In the genomic region with DNA sequence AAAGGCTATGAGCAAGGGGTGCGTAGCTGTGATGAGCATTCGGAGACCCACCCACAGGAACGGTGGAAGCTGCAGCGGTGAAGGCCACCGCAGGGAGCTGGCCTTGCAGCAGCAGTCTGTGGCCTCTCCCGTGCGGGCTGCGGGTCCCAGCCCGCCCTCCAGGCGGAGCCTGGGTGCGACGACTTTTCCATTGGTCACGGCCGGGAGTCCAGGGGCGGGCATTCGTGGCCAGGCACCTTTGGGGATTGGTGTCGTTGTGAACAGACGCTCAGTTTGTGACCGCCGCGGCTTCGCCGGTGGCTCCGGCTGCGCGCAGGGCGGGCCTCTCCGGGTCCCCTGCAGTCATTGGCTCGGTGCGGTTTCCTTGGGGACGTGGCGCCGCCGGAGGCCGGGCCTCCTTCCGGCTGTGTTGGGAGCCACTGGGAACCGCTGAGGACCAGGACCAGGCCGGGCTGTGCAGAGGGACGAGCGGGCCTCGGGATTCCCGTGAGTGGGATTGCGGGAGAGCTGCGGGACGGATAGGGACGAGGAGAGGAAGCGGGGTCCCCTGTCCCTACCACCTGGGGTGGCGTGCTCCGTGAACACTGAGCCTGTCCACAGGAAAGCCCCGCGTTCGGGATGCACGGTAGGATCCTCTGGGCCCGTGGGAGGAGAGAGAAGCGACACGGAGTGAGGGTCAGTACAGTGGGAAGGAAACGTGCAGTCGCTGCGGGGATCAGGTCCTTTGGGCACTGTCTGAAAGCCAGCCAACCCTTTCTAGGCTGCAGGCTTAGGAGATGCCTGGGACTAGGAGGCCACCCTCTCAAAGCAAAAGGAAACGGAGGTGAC, we compare ENCODE assay signal across 7 mouse cellular contexts. TPM values are rescaled to one million over a fixed set of nuclear protein-coding genes. Genes with fewer than 3 reads are reported as not detected.
DNase-seq lines count a peak whose midpoint lies in the region; ATAC-seq lines count a peak whose summit lies in the region.

A gene (plus strand): TSS at position 254 of the 828 bp plus-strand sequence.

- under 1% methylated on average over 60 of the region's 60 CpGs for WGBS in intestine, embryonic 15.5 days
- under 1% methylated on average over 60 of the region's 60 CpGs for WGBS in midbrain, embryonic 10.5 days

- peak within 1 kb of the TSS; percentile 78 for H3K9ac ChIP-seq in intestine, embryonic 15.5 days

- H3K4me2 ChIP-seq in intestine, embryonic 15.5 days (replicated peaks): peak within 1 kb of the TSS; percentile 78

- no peaks in the 10 kb centered on the region for H3K36me3 ChIP-seq in intestine, embryonic 15.5 days
- peaks cover 11% of the 10 kb centered on the region for H3K36me3 ChIP-seq in midbrain, embryonic 10.5 days

- no peaks in the 10 kb centered on the region for H3K27me3 ChIP-seq in intestine, embryonic 15.5 days (replicated peaks)
- peaks cover 6% of the 10 kb centered on the region for H3K27me3 ChIP-seq in midbrain, embryonic 10.5 days (ENCODE audit: low read depth, poor library complexity, severe bottlenecking)

- no peaks in the 10 kb centered on the region for H3K9me3 ChIP-seq in intestine, embryonic 15.5 days
- no peaks in the 10 kb centered on the region for H3K9me3 ChIP-seq in midbrain, embryonic 10.5 days (replicated peaks)

- ATAC-seq in intestine, embryonic 15.5 days: peak; percentile 99

- peak; percentile 95 for DNase-seq in adrenal gland, adult 18-20 months (ENCODE audit: low spot score in 2 of 2)
- peak; percentile 97 for DNase-seq in embryo, embryonic 11 days
- DNase-seq in gastrocnemius, postnatal 36 days: peak; percentile 93 to 97
- DNase-seq in left cerebral cortex, postnatal 25 days (ENCODE audit: low spot score in 2 of 2): peak; percentile 98 to 99
- peak; percentile 97 for DNase-seq in midbrain, embryonic 10.5 days (ENCODE audit: low spot score)
- peak; percentile 91 for DNase-seq in right cerebral cortex, postnatal 4 days

- H3K27ac ChIP-seq in intestine, embryonic 15.5 days: peak within 1 kb of the TSS; percentile 66
- H3K27ac ChIP-seq in midbrain, embryonic 10.5 days (replicated peaks): peak within 1 kb of the TSS; percentile 88

- peak within 1 kb of the TSS; percentile 87 for H3K4me3 ChIP-seq in intestine, embryonic 15.5 days (replicated peaks)
- H3K4me3 ChIP-seq in midbrain, embryonic 10.5 days: peak within 1 kb of the TSS; percentile 95

- peaks cover 5% of the 10 kb centered on the region; the same call in 1 of the 2 replicates for H3K4me1 ChIP-seq in intestine, embryonic 15.5 days (replicated peaks)
- H3K4me1 ChIP-seq in midbrain, embryonic 10.5 days: peaks cover 26% of the 10 kb centered on the region

- intact Hi-C loops in gastrocnemius, postnatal 36 days (cut with DNase I): loop anchor here (2.0 to 5.0 kb wide), 2 partner anchors 15 to 63 kb away; a partner anchor contains a TSS
- intact Hi-C loops in left cerebral cortex, postnatal 25 days (cut with DNase I): loop anchor here (1.0 kb wide), 1 partner anchor 13 kb away; no protein-coding TSS in a partner anchor

RNA-seq across cellular contexts. Expression of the gene that starts here (rescaled TPM):
- total RNA-seq in adrenal gland, adult 18-20 months (2021): 10 to 100 TPM; 13.0 to 20.6 TPM
- 1 to 10 TPM; 1.1 to 1.7 TPM for total RNA-seq in gastrocnemius, postnatal 36 days (2021)
- 21.1 and 24.4 TPM in 2 replicates for polyA plus RNA-seq in intestine, embryonic 15.5 days (2015; fragmentation: Nextera tagmentation; extraction: Ambion mirVana)
- total RNA-seq in left cerebral cortex, postnatal 25 days (2021): 10 to 100 TPM; 20.3 to 24.0 TPM
- polyA plus RNA-seq in midbrain, embryonic 10.5 days (2016; fragmentation: Nextera tagmentation; extraction: Ambion mirVana): 9.7 TPM in 2 replicates

Comparison
In these comparisons a context has a peak if more than half of its experiments do, and no peak if none do; other contexts are left out.
1. Peak in every context shown above with its lines: DNase-seq, ATAC-seq, H3K4me3 ChIP-seq and H3K27ac ChIP-seq.
2. RNA of the gene that starts here (total RNA-seq): 20.3 to 24.0 TPM in left cerebral cortex, postnatal 25 days and 13.0 to 20.6 TPM in adrenal gland, adult 18-20 months; 1.1 to 1.7 TPM in gastrocnemius, postnatal 36 days; every median in the first group is over 4 times any median in the second.